Mouse (Mus musculus) embryo, embryonic 10 days (tissue): ENCODE data around the gene Hagh.

Experiments
- DNase-seq: peaks from one replicate; pipeline ENCODE4 v3.0.0-alpha.2; 2015; ENCODE audit warnings: low spot score

Gene Hagh

GRCm38 (mm10) chr17:24886134-24886931, 46.4 kb downstream of the Hagh start, which contains the start of the genes Nubp2 and Spsb3:
Nubp2 (minus strand) TSS chr17:24886349.
Spsb3 (plus strand) TSS chr17:24886643.
- peak; percentile 99 for DNase-seq

DNA sequence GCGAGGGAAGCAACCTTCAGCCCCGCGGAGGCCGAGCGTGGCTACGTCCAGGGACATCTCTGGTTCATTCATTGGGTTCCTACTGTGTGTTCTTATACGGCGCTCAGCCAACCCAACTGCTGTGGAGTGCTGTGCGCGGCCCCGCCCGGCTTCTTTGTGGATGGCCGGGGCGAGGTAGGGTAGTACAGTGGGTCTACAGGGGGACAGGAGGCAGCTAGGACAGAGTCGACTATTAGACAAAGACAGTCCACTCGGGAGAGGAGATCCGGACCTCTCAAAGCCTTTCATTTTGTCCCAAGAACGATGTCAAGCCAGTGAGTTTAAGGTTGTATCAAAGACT, 47.0 kb downstream of the Hagh start:
- no peak for DNase-seq

GRCm38 (mm10) chr17:24887291-24888080, 47.5 kb downstream of the Hagh start:
- DNase-seq = no peak

- DNase-seq = no peak
Measured at GRCm38 (mm10) chr17:24888862-24889261, 48.9 kb downstream of the Hagh start.

- DNase-seq = no peak
Measured at GRCm38 (mm10) chr17:24890151-24891092, 50.5 kb downstream of the Hagh start.

GRCm38 (mm10) chr17:24891321-24891720, 51.4 kb downstream of the Hagh start:
- no peak for DNase-seq

DNA sequence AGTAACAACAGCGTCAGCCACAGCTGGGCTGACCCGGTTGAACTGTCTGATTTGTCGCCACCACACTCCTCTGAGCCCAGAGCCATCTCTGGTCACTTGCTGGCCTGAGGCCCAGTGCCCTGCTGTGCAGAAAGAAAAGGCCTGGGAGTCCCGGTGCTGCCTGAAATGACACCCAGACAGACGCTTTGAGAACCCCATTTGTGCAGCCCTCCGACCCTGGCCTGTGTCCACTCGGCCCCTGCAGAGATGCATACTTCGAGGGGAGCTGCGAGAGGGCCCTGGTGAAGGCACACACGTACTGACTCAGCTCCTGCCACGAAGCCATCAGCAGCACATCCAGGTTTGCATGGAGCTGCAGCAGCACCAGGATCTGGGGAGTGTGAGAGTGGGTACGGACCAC, 52.8 kb downstream of the Hagh start:
- no peak for DNase-seq

DNA sequence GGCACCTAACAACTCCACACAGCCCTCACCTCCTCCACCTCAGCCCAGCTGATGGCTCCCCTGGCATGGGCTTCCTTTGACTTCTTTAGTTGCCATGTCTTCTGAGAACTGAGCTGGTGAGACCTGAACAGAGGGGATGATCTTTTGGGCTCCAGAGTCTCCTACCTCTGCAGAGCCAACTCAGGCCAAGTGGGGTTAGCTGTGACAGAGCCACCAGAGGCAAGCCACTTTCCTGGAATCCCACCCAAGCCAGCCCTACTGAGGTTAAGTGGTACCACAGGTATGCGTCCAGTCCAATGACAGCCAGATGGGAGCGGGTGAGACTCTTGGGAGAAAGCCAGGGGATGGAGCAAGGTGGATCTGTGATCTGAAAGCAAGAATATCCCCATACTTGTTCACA, 53.3 kb downstream of the Hagh start:
- no peak for DNase-seq

GRCm38 (mm10) chr17:24894061-24894994, 54.4 kb downstream of the Hagh start:
- peak; percentile 19 for DNase-seq

GRCm38 (mm10) chr17:24894995-24895547, 55.1 kb downstream of the Hagh start, which contains the start of the genes Eme2 and Mrps34:
Eme2 (minus strand) TSS chr17:24895087.
Mrps34 (plus strand) TSS chr17:24895116.
- DNase-seq = peak; percentile 88

DNA sequence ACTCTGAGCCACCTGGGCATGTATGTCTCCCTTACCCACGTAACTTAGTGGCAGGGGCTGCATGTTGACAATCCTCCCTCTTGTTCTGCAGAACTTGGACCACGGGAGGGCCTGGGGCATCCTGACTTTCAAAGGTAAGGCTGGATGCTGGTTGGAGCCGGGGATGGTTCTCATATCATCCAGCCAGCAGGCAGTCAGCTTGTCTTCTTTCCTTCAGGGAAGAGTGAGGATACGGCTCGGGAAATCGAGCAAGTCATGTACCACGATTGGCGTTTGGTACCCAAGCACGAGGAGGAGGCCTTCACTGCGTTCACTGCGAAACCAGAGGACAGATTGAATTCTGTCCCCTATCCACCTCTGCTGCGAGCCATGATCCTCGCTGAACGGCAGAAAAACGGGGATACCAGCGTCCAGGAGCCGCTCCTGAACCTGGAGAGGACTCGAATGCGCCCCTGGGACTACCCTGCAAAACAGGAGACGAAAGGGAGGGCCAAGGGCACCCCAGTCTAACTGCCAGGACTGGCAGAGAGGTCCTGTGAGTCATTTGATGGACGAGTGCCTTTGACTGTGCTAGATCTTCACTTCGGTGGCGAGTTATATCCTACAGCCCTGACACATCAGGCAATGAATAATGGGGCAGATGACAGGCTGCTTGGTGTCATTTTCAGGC, 55.8 kb downstream of the Hagh start:
- no peak for DNase-seq

DNA sequence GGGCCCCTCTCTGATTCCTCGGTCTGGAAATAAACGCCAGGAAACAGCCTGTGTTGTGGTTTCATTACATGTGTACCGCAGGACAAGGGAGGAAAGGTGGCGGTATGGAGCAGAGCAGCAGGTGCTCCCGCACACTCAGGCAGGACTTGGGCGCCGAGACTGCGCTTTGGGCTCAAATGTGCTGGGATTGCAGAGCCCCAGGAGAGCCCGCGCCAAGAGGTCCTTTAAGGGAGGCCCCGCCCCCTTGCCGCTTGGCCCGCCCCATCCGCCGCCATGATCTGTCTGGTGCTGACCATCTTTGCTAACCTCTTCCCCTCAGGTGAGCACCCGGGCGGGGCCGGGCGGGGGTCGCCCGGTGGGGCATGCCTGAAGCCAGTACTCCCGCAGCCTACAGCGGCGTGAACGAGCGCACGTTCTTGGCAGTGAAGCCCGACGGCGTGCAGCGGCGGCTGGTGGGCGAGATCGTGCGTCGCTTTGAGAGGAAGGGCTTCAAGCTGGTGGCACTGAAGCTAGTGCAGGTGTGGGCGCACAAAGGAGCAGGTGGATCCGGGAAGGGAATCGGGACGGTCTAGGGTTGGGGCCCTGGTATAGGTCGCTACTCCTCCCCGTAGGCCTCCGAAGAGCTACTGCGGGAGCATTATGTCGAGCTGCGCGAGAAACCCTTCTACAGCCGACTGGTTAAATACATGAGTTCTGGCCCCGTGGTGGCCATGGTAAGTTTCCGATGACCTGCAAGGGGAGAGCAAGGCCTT, 56.5 kb downstream of the Hagh start, which contains the start of gene Nme3:
Nme3 (plus strand) TSS at position 260 of the 752 bp plus-strand sequence.
- DNase-seq = peak; percentile 78

DNA sequence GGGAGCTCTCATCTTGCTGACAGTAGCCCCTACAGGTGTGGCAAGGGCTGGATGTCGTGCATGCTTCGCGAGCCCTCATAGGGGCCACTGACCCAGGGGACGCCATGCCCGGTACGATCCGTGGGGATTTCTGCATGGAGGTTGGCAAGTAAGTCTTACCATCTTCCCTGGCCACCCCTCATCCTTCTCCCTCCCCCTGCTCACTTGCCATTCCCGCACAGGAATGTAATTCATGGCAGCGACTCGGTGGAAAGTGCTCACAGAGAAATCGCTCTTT, 57.0 kb downstream of the Hagh start:
- DNase-seq = no peak

DNA sequence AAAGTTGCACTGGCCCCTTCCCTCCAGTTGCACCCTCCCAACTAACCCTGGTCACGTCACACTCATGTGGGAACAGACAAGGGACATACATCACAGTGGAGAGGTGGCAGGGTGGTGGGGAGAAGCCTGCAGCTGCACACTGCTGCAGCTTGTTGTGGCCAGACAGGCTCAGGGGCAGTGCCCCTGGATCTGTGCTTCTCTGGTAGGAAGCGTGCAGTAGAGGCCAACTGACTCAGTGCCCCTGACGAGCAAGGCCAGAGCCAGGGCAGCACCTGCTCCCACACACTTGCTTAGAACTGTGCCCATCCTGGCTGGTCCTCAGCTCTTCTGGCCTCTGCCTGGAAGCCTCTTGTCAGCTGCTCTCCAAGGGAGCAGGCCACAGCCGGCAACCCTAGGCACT, 57.7 kb downstream of the Hagh start:
- DNase-seq = no peak

DNA sequence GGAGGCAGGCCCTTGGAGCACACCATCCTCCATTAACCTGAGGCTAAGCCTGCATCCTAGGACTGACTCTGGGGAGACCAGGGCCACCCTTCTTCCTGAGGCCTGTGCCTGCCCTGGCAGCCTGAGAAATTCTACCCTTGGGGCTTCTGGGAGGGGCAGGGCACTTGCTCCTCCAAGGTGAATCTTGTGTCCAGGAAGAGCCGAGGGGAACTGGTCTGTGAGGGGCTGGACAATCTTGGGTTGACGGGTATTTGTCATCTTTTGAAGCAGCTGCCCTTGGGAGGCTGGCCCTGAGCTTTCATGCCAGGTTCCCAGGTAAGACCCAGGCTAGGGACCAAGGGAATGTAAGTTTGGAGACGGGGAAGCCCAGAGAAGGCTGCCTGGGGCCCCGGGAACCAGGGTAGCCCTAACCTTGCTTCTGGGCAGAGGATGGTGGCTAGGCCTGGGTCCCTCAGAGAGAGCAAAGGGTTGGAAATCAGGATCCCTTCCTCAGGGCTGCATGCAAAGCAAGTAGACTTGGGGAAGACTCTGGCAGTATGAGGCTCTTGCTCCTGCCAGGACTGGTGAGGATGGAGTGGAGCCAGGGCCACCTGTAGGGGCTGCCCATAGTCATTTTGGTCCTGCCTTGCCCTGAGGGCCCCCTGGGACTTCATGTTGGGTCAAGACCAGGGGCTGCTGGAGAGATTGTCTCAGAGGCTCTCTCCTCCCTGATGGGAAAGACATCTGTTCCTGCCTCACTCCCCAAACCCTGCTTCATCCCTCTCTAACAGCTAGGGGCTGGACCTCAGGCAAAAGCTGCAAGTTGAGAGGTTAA, 58.3 kb downstream of the Hagh start:
- DNase-seq = no peak

DNA sequence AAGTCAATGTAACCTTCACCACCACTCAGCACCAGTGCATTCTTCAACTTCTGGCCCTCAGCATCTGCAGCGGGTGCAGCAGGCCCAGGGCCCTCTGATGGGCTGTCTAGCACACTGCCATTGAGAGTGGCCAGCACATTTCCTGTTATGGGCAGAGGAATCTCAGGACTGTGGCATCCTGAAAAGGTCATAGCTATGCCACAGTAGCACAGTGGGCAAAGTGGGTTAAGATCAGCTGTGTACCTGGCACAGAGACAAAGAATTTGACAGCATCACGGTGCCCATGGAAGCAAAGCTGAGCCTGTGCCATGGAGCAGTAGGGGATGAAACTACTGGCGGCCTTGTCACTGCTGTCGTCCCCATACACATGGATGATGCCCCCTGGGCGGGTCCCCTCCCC, 59.2 kb downstream of the Hagh start:
- DNase-seq = no peak

DNA sequence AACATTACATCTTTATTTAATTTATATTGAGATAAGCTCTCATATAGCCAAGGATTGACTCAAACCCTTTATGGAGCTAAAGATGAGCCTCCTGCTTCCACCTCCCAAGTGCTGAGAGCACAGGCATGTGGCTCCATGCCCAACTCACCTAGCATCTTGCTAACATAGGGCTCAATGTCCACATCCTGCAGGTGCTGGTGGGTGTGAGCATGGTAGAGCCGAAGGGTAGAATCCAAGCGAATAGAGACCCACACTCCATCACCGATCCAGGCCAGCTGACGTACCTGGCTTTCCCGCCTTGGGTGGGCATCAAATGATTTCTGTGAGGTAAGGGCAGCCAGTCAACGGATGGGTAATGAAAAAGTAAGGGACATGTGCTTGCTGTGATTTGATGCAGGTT, 60.1 kb downstream of the Hagh start:
- no peak for DNase-seq

GRCm38 (mm10) chr17:24902124-24902523, 62.2 kb downstream of the Hagh start:
- DNase-seq = no peak
